Mouse (Mus musculus) Patski (cell line): ENCODE results near the gene Mrpl4. TPM values are rescaled to one million over a fixed set of nuclear protein-coding genes. Genes with fewer than 3 reads are reported as not detected.
A peak's percentile ranks its signal among the peaks of the same experiment; 100 is the strongest.
"Not testable (repeated sequence)": the region's sequence is repeated elsewhere in the genome, so short reads cannot be mapped to it uniquely, and the experiment has no call there.

Source experiments
- ATAC-seq: fragments of 100-300 bp; one replicate; pipeline ENCODE4 v1.8.0; 2021
- CTCF ChIA-PET: fragments of 350-600 bp; sonication (Branson Sonifier 250); formaldehyde crosslinking; loops from one replicate; lab custom pipeline; 2022; ENCODE audit warnings: inconsistent platforms; lab: Charles Lee
- POLR2A ChIA-PET: fragments of 350-600 bp; sonication (Branson Sonifier 250); formaldehyde crosslinking; loops from one replicate; lab custom pipeline; 2022; ENCODE audit warnings: antibody characterized with exemption, inconsistent platforms; lab: Charles Lee
- DNase-seq: peaks from one replicate; pipeline ENCODE4 v3.0.0-alpha.2; 2011; ENCODE audit warnings: low read depth, low spot score
- H3K27me3 ChIP-seq: fragments of 371-371 bp; one replicate; pipeline ENCODE4 v1.5.1; 2021
- CTCF ChIP-seq: fragments of 100-300 bp; IDR thresholded peaks from one replicate; pipeline ENCODE4 v1.5.1; 2021
- in situ Hi-C: fragments of 300-500 bp; cut with MboI; formaldehyde crosslinking; loops from 3 replicates; pipeline ENCODE4 v1.11.1; 2018; ENCODE audit warnings: low pct_unique_long_range_greater_than_20kb, mixed read lengths
- polyA plus RNA-seq: library from polyadenylated mRNA; unstranded; gene quantifications from one replicate; pipeline ENCODE4 v1.2.3, GENCODE M21; 2021

Mrpl4 gene
- polyA plus RNA-seq, 1 experiment from 2014 or later: 89.1 TPM

GRCm38 (mm10) chr9:20982171-20982570 is 20.4 kb upstream of the Mrpl4 start:
- ATAC-seq (no peak), DNase-seq (no peak)
- H3K27me3 ChIP-seq: peaks cover 5% of the 10 kb centered on the region
- CTCF ChIA-PET: interaction anchor here (1.1 to 1.6 kb wide), 2 partner anchors 12 to 17 kb away, joined by 3 to 5 read pairs; no protein-coding TSS in a partner anchor
- TF ChIP-seq CTCF: no peak
- POLR2A ChIA-PET: interaction anchor here (1.1 kb wide), 1 partner anchor 9 kb away, joined by 3 read pairs; no protein-coding TSS in a partner anchor
- in situ Hi-C loops: no loop called here

- CTCF ChIA-PET: interaction anchor here (0.8 kb wide), 1 partner anchor 16 kb away, joined by 3 read pairs; no protein-coding TSS in a partner anchor
- H3K27me3 ChIP-seq: peaks cover 5% of the 10 kb centered on the region
- ATAC-seq (no peak), DNase-seq (no peak)
- no peak for TF ChIP-seq CTCF
- in situ Hi-C loops: no loop called here
- POLR2A ChIA-PET: interaction anchor here (1.1 kb wide), 1 partner anchor 10 kb away, joined by 3 read pairs; no protein-coding TSS in a partner anchor
Observed at GRCm38 (mm10) chr9:20983169-20983568, 19.4 kb upstream of the Mrpl4 start.

- ChIA-PET POLR2A (interaction anchor here (0.5 to 1.2 kb wide), 3 partner anchors 9 to 86 kb away, joined by 3 to 9 read pairs (median 4); no protein-coding TSS in a partner anchor), CTCF (no interaction called here)
- no peak for DNase-seq
- in situ Hi-C loops: no loop called here
- TF ChIP-seq CTCF: no peak
- H3K27me3 ChIP-seq: peaks cover 5% of the 10 kb centered on the region
- no peak for ATAC-seq
Observed at GRCm38 (mm10) chr9:20986952-20987686, 15.4 kb upstream of the Mrpl4 start.

- peaks cover 5% of the 10 kb centered on the region for H3K27me3 ChIP-seq
- DNase-seq (no peak), ATAC-seq (no peak)
- in situ Hi-C loops: no loop called here
- POLR2A ChIA-PET: no interaction called here
- TF ChIP-seq CTCF: no peak
- CTCF ChIA-PET: no interaction called here
Observed at GRCm38 (mm10) chr9:20987953-20988352, 14.6 kb upstream of the Mrpl4 start.

- DNase-seq (no peak), ATAC-seq (peak; percentile 26)
- TF ChIP-seq CTCF: no peak
- H3K27me3 ChIP-seq: no peaks in the 10 kb centered on the region
- POLR2A ChIA-PET: no interaction called here
- in situ Hi-C loops: no loop called here
- CTCF ChIA-PET: interaction anchor here (0.9 kb wide), 1 partner anchor 42 kb away, joined by 3 read pairs; no protein-coding TSS in a partner anchor
Observed at GRCm38 (mm10) chr9:20990861-20991260, 11.7 kb upstream of the Mrpl4 start.

GRCm38 (mm10) chr9:20991587-20991986 is 11.0 kb upstream of the Mrpl4 start:
- H3K27me3 ChIP-seq: no peaks in the 10 kb centered on the region
- no peak for TF ChIP-seq CTCF
- ChIA-PET POLR2A (no interaction called here), CTCF (interaction anchor here (0.9 kb wide), 1 partner anchor 43 kb away, joined by 3 read pairs; no protein-coding TSS in a partner anchor)
- ATAC-seq: no peak
- in situ Hi-C loops: no loop called here
- DNase-seq: no peak

GRCm38 (mm10) chr9:20993165-20993898 is 9.2 kb upstream of the Mrpl4 start:
- in situ Hi-C loops: no loop called here
- DNase-seq (no peak), ATAC-seq (no peak)
- H3K27me3 ChIP-seq: no peaks in the 10 kb centered on the region
- POLR2A ChIA-PET: interaction anchor here (0.7 kb wide), 1 partner anchor 17 kb away, joined by 3 read pairs; no protein-coding TSS in a partner anchor
- CTCF ChIA-PET: interaction anchor here (0.9 to 2.3 kb wide), 6 partner anchors 12 to 95 kb away, joined by 3 to 7 read pairs (median 3); partner anchors contain the start of gene Eif3g
- no peak for TF ChIP-seq CTCF

- no peak for ATAC-seq
- TF ChIP-seq CTCF: no peak
- ChIA-PET CTCF (interaction anchor here (0.8 to 2.3 kb wide), 3 partner anchors 14 to 79 kb away, joined by 3 to 5 read pairs (median 3); no protein-coding TSS in a partner anchor), POLR2A (no interaction called here)
- no peak for DNase-seq
- H3K27me3 ChIP-seq: no peaks in the 10 kb centered on the region
- in situ Hi-C loops: no loop called here
Observed at GRCm38 (mm10) chr9:20995069-20995468, 7.5 kb upstream of the Mrpl4 start.

GRCm38 (mm10) chr9:20997065-20997464 is 5.5 kb upstream of the Mrpl4 start:
- in situ Hi-C loops: no loop called here
- ATAC-seq (no peak), DNase-seq (no peak)
- POLR2A ChIA-PET: interaction anchor here (0.6 kb wide), 1 partner anchor 98 kb away, joined by 3 read pairs; no protein-coding TSS in a partner anchor
- no peaks in the 10 kb centered on the region for H3K27me3 ChIP-seq
- CTCF ChIA-PET: interaction anchor here (0.9 to 3.7 kb wide), 9 partner anchors 21 to 119 kb away, joined by 3 to 29 read pairs (median 4); partner anchors contain the start of genes Eif3g and S1pr2
- no peak for TF ChIP-seq CTCF

GRCm38 (mm10) chr9:20998337-20998736 is 4.2 kb upstream of the Mrpl4 start:
- ATAC-seq, H3K27me3 ChIP-seq, DNase-seq, in situ Hi-C loops: not testable (repeated sequence)
- ChIA-PET CTCF (interaction anchor here (0.8 to 3.7 kb wide), 16 partner anchors 17 to 139 kb away, joined by 3 to 29 read pairs (median 4); partner anchors contain the start of genes Eif3g and S1pr2), POLR2A (interaction anchor here (1.1 kb wide), 1 partner anchor 99 kb away, joined by 5 read pairs; no protein-coding TSS in a partner anchor)
- peak; percentile 73 for TF ChIP-seq CTCF
